Mouse (Mus musculus) kidney, adult 11 months (tissue): ENCODE measurements around the gene Gnao1.
A peak's percentile ranks its signal among the peaks of the same experiment; 100 is the strongest.

ENCODE experiments used
- DNase-seq: peaks from one replicate; pipeline ENCODE4 v3.0.0; 2022

Gnao1 gene

GRCm38 (mm10) chr8:93809686-93810027 lies at the start of gene Gnao1:
Gnao1 (plus strand) TSS chr8:93809966.
- DNase-seq: no peak

- DNase-seq: no peak
These were observed 32.2 kb upstream of the Gnao1 start for GRCm38 (mm10) chr8:93777605-93778004.

GRCm38 (mm10) chr8:93809226-93809625 lies 540 bp upstream of the Gnao1 start:
- DNase-seq: no peak

- DNase-seq: peak; percentile 38
These were observed 477 bp downstream of the Gnao1 start for GRCm38 (mm10) chr8:93810028-93810858.

- DNase-seq: no peak
These were observed 1.3 kb downstream of the Gnao1 start for GRCm38 (mm10) chr8:93810859-93811602.

GRCm38 (mm10) chr8:93811719-93812475 lies 2.1 kb downstream of the Gnao1 start:
- no peak for DNase-seq

GRCm38 (mm10) chr8:93812566-93813404 lies 3.0 kb downstream of the Gnao1 start:
- DNase-seq: peak; percentile 14

- peak; percentile 75 for DNase-seq
These were observed 3.6 kb downstream of the Gnao1 start for GRCm38 (mm10) chr8:93813405-93813761.

- no peak for DNase-seq
These were observed 4.5 kb downstream of the Gnao1 start for GRCm38 (mm10) chr8:93814266-93814665.

- DNase-seq: no peak
These were observed 6.5 kb downstream of the Gnao1 start for GRCm38 (mm10) chr8:93816226-93816625.

GRCm38 (mm10) chr8:93817366-93817765 lies 7.6 kb downstream of the Gnao1 start:
- no peak for DNase-seq

- DNase-seq: no peak
These were observed 10.2 kb downstream of the Gnao1 start for GRCm38 (mm10) chr8:93819929-93820328.

- no peak for DNase-seq
These were observed 11.6 kb downstream of the Gnao1 start for GRCm38 (mm10) chr8:93821327-93821726.

GRCm38 (mm10) chr8:93825317-93825716 lies 15.6 kb downstream of the Gnao1 start:
- no peak for DNase-seq

GRCm38 (mm10) chr8:93830626-93831025 lies 20.9 kb downstream of the Gnao1 start:
- DNase-seq: peak; percentile 13

- no peak for DNase-seq
These were observed 26.0 kb downstream of the Gnao1 start for GRCm38 (mm10) chr8:93835771-93836170.

GRCm38 (mm10) chr8:93839113-93839512 lies 29.3 kb downstream of the Gnao1 start:
- DNase-seq: no peak

GRCm38 (mm10) chr8:93840486-93840885 lies 30.7 kb downstream of the Gnao1 start:
- DNase-seq: no peak

- peak; percentile 26 for DNase-seq
These were observed 31.4 kb downstream of the Gnao1 start for GRCm38 (mm10) chr8:93840956-93841752.

- DNase-seq: no peak
These were observed 32.8 kb downstream of the Gnao1 start for GRCm38 (mm10) chr8:93842574-93842973.

- DNase-seq: no peak
These were observed 34.2 kb downstream of the Gnao1 start for GRCm38 (mm10) chr8:93843858-93844502.
